12 mouse cellular contexts compared by ENCODE assay signal in genomic region chr10:66953976-66954505, GRCm38 (mm10).
DNase-seq lines count a peak whose midpoint lies in the region; ATAC-seq and TF ChIP-seq lines count a peak whose summit lies in the region.
"Had no signal": no experiment of that assay in that cellular context is flagged by ENCODE, and none has a peak within 500 bp of the region (broad histone marks: within the 10 kb centered on the region; RNA-seq: fewer than 3 reads in every experiment).

No protein-coding gene starts in this region.

- no peak overlapping the region for H3K9ac ChIP-seq in embryonic facial prominence, embryonic 15.5 days
- H3K9ac ChIP-seq: liver, embryonic 14.5 days had no signal

- H3K9me3 ChIP-seq in embryonic facial prominence, embryonic 15.5 days (replicated peaks) = no peaks in the 10 kb centered on the region
- no peaks in the 10 kb centered on the region for H3K9me3 ChIP-seq in embryonic facial prominence, embryonic 10.5 days

- no peak for ATAC-seq in embryonic facial prominence, embryonic 15.5 days (ENCODE audit: insufficient number of reproducible peaks, low FRiP score, low TSS enrichment, low read depth)

- DNase-seq in embryonic facial prominence, embryonic 10.5 days (ENCODE audit: low spot score) = no peak
- peak; percentile 29 for DNase-seq in lung, postnatal 14 days
- DNase-seq in lung, adult 2 months = no peak
- DNase-seq in skeletal muscle tissue, adult 2 months (ENCODE audit: low read depth, low spot score) = peak; percentile 30
- DNase-seq in frontal cortex, postnatal 10 days (ENCODE audit: low spot score in 2 of 2) = no peak
- DNase-seq in neural tube, embryonic 10.5 days (ENCODE audit: extremely low spot score, low spot score) = no peak
- DNase-seq: kidney, adult 8-10 months; layer of hippocampus, postnatal 36 days had no signal

- H3K4me2 ChIP-seq in embryonic facial prominence, embryonic 15.5 days (replicated peaks) = 0 out of 2 replicates have a peak overlapping the region, but pooled peaks have one; percentile 8

- no peak for TF ChIP-seq POLR2A in lung, adult 2 months (IDR thresholded peaks at IDR 0.05; ENCODE audit: borderline replicate concordance, extremely low read depth, low read depth, low read length)

- H3K4me3 ChIP-seq in embryonic facial prominence, embryonic 15.5 days (replicated peaks) = no peak overlapping the region
- H3K4me3 ChIP-seq in embryonic facial prominence, embryonic 10.5 days = no peak overlapping the region
- no peak overlapping the region for H3K4me3 ChIP-seq in lung, adult 2 months (replicated peaks; ENCODE audit: extremely low read depth, low read depth, low read length)
- H3K4me3 ChIP-seq in brown adipose tissue, adult 24 weeks (ENCODE audit: insufficient read depth, low read depth, low read length) = no peak overlapping the region

- H3K4me1 ChIP-seq in embryonic facial prominence, embryonic 15.5 days = 0 out of 2 replicates have a peak, but pooled peaks cover 11% of the 10 kb centered on the region
- H3K4me1 ChIP-seq in embryonic facial prominence, embryonic 10.5 days = peaks cover 11% of the 10 kb centered on the region; the same call in 1 of the 2 replicates
- peaks cover 6% of the 10 kb centered on the region; the same call in 1 of the 2 replicates for H3K4me1 ChIP-seq in lung, adult 2 months (ENCODE audit: control insufficient read depth, insufficient read depth, low read length)
- peaks cover 11% of the 10 kb centered on the region; the same call in 1 of the 2 replicates for H3K4me1 ChIP-seq in brown adipose tissue, adult 24 weeks (ENCODE audit: control insufficient read depth, insufficient read depth, insufficient read length, low read length)

- WGBS in embryonic facial prominence, embryonic 15.5 days = 52% methylated on average over 4 of the region's 4 CpGs
- WGBS in embryonic facial prominence, embryonic 10.5 days = 77% methylated on average over 4 of the region's 4 CpGs
- WGBS in lung, adult 2 months = 38% methylated on average over 4 of the region's 4 CpGs

- H3K27me3 ChIP-seq in embryonic facial prominence, embryonic 15.5 days = no peaks in the 10 kb centered on the region
- H3K27me3 ChIP-seq in embryonic facial prominence, embryonic 10.5 days (replicated peaks; ENCODE audit: low read depth, poor library complexity, severe bottlenecking) = no peaks in the 10 kb centered on the region

- no peak overlapping the region for H3K27ac ChIP-seq in embryonic facial prominence, embryonic 15.5 days (replicated peaks)
- H3K27ac ChIP-seq in embryonic facial prominence, embryonic 10.5 days (replicated peaks) = no peak overlapping the region
- H3K27ac ChIP-seq in brown adipose tissue, adult 24 weeks (replicated peaks; ENCODE audit: low read depth, low read length) = peak overlapping the region; percentile 10; the same call in 1 of the 2 replicates
- H3K27ac ChIP-seq: liver, embryonic 14.5 days; stomach, postnatal 0 days had no signal

- H3K36me3 ChIP-seq in embryonic facial prominence, embryonic 15.5 days = no peaks in the 10 kb centered on the region
- H3K36me3 ChIP-seq in embryonic facial prominence, embryonic 10.5 days (replicated peaks) = no peaks in the 10 kb centered on the region

- TF ChIP-seq CTCF in lung, adult 2 months (IDR thresholded peaks at IDR 0.05; ENCODE audit: insufficient read depth, low read length) = no peak

Comparison
In these comparisons a context has a peak if more than half of its experiments do, and no peak if none do; other contexts are left out.
1. DNase-seq: peak in lung, postnatal 14 days (single experiment) and skeletal muscle tissue, adult 2 months (single experiment); none in embryonic facial prominence, embryonic 10.5 days (single experiment), lung, adult 2 months (single experiment), frontal cortex, postnatal 10 days (0 of 2) and neural tube, embryonic 10.5 days (single experiment).